Mouse (Mus musculus) brain, embryonic 14.5 days (tissue): ENCODE results near the gene Spink4.

Experiments used
- CTCF ChIP-seq: fragments of 200-500 bp; IDR thresholded peaks from 2 replicates; pipeline ENCODE4 v1.5.1; 2012; ENCODE audit warnings: inconsistent platforms, mild to moderate bottlenecking, moderate library complexity, borderline replicate concordance; ENCODE audit not compliant: insufficient read depth, insufficient read length; ENCODE audit errors: extremely low read depth
- POLR2A ChIP-seq: fragments of 200-500 bp; IDR thresholded peaks from 2 replicates; pipeline ENCODE4 v1.6.1; 2012; ENCODE audit warnings: mild to moderate bottlenecking, inconsistent platforms, borderline replicate concordance; ENCODE audit not compliant: poor library complexity, insufficient read depth, insufficient read length, severe bottlenecking; ENCODE audit errors: extremely low read depth

DNA sequence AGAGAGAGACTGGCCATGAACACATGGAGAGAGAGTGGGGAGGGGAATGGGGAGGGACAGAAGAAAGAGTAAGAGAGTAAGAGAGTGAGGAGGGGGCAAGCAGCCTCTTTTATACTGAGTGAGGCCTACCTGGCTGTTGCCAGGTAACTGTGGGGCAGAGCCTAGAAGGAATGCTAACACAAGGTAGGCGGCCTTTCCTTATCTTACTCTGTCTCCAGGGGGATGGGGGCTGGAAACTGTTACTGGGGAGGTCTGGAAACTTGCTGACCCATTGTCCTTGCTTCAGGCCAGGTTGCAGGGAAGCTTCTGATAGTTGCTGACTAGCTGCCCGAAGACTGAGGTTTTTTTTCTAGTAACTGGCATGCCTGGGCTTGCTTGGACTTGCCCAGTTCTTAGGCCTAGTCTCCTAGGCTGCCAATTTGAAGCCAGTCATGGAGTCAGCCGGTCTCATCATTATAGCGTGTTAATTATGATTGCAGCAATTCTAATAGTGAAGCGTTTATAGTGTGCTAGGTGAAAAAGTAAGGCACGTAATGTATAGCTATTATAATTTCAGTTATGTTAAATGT is 21.3 kb upstream of the Spink4 start:
- TF ChIP-seq POLR2A (no peak), CTCF (no peak)
